Comparison of ENCODE assay signal across 8 mouse cellular contexts in genomic region chr11:88067586-88068410, GRCm38 (mm10). TPM values are rescaled to one million over a fixed set of nuclear protein-coding genes. Genes with fewer than 3 reads are reported as not detected.
DNase-seq lines count a peak whose midpoint lies in the region; ATAC-seq and TF ChIP-seq lines count a peak whose summit lies in the region.

Vezf1 (plus strand) TSS chr11:88068279.

- H3K9ac ChIP-seq in forebrain, embryonic 11.5 days (ENCODE audit: low read length): peak within 1 kb of the TSS; percentile 100
- peak within 1 kb of the TSS; percentile 98 for H3K9ac ChIP-seq in heart, embryonic 14.5 days (ENCODE audit: low read length)
- H3K9ac ChIP-seq in liver, embryonic 14.5 days (replicated peaks): peak within 1 kb of the TSS; percentile 94
- H3K9ac ChIP-seq in stomach, embryonic 14.5 days (replicated peaks; ENCODE audit: low read depth, low read length): peak within 1 kb of the TSS; percentile 92

- DNase-seq in CD8-positive naive resting alpha-beta T cell, adult 2 months (ENCODE audit: low read depth in 2 of 2, low spot score in 2 of 2): peak; percentile 61 to 65
- DNase-seq in c-Kit-positive CD71-positive TER-119-negative erythroid progenitor cells, embryonic 14.5 days (ENCODE audit: low read depth): peak; percentile 50
- DNase-seq in forebrain, embryonic 11.5 days (ENCODE audit: low spot score): peak; percentile 93
- DNase-seq in kidney, postnatal 10 days: peak; percentile 89
- no peak for DNase-seq in liver, embryonic 14.5 days (ENCODE audit: low read depth in 3 of 3, low spot score in 3 of 3)
- peak; percentile 91 for DNase-seq in neural tube, embryonic 10.5 days (ENCODE audit: extremely low spot score, low spot score)

- peak within 1 kb of the TSS; percentile 100 for H3K4me3 ChIP-seq in forebrain, embryonic 11.5 days (ENCODE audit: low read depth, low read length)
- peak within 1 kb of the TSS; percentile 78 to 97 for H3K4me3 ChIP-seq in heart, embryonic 14.5 days (ENCODE audit: control insufficient read depth in 1 of 2, insufficient read depth in 1 of 2, low read depth in 1 of 2, low read length in 2 of 2)
- H3K4me3 ChIP-seq in liver, embryonic 14.5 days (ENCODE audit: insufficient read depth in 1 of 2, low read depth in 2 of 2, low read length in 2 of 2): peak within 1 kb of the TSS; percentile 90 to 99
- H3K4me3 ChIP-seq in stomach, embryonic 14.5 days (ENCODE audit: low read depth, low read length): peak within 1 kb of the TSS; percentile 94

- peak within 1 kb of the TSS; percentile 98 for H3K27ac ChIP-seq in forebrain, embryonic 11.5 days (ENCODE audit: low read depth, low read length)
- H3K27ac ChIP-seq in heart, embryonic 14.5 days (replicated peaks in 1 of 2; ENCODE audit: control insufficient read depth in 1 of 2, insufficient read depth in 1 of 2, low read depth in 2 of 2, low read length in 2 of 2): peak within 1 kb of the TSS; percentile 91 to 98
- peak within 1 kb of the TSS; percentile 73 for H3K27ac ChIP-seq in liver, embryonic 14.5 days
- H3K27ac ChIP-seq in stomach, embryonic 14.5 days (ENCODE audit: low read length): peak within 1 kb of the TSS; percentile 98

- WGBS in forebrain, embryonic 11.5 days: 0% methylated on average over 26 of the region's 81 CpGs
- WGBS in heart, embryonic 14.5 days: under 1% methylated on average over 54 of the region's 81 CpGs
- WGBS in liver, embryonic 14.5 days (ENCODE audit: insufficient replicate concordance): 1% methylated on average over 35 of the region's 81 CpGs
- under 1% methylated on average over 29 of the region's 81 CpGs for WGBS in stomach, embryonic 14.5 days

- no peak for TF ChIP-seq EP300 in liver, embryonic 14.5 days (IDR thresholded peaks at IDR 0.05; ENCODE audit: low read depth)

- TF ChIP-seq CTCF in liver, embryonic 14.5 days (IDR thresholded peaks at IDR 0.05; ENCODE audit: low read depth): peak; percentile 25

- H3K4me2 ChIP-seq in forebrain, embryonic 11.5 days (ENCODE audit: low read depth, low read length, severe bottlenecking): peak within 1 kb of the TSS; percentile 74
- H3K4me2 ChIP-seq in heart, embryonic 14.5 days (ENCODE audit: low read length): peak within 1 kb of the TSS; percentile 94
- H3K4me2 ChIP-seq in liver, embryonic 14.5 days (ENCODE audit: low read depth): peak within 1 kb of the TSS; percentile 98
- H3K4me2 ChIP-seq in stomach, embryonic 14.5 days (replicated peaks; ENCODE audit: low read depth, low read length): peak within 1 kb of the TSS; percentile 78

- no peaks in the 10 kb centered on the region for H3K36me3 ChIP-seq in forebrain, embryonic 11.5 days (ENCODE audit: control insufficient read depth, insufficient read depth, low read length)
- H3K36me3 ChIP-seq in heart, embryonic 14.5 days (ENCODE audit: control insufficient read depth, insufficient read depth, low read length): no peaks in the 10 kb centered on the region
- H3K36me3 ChIP-seq in liver, embryonic 14.5 days (replicated peaks; ENCODE audit: control insufficient read depth, insufficient read depth, low read depth): no peaks in the 10 kb centered on the region; the same call in 1 of the 2 replicates
- H3K36me3 ChIP-seq in stomach, embryonic 14.5 days (ENCODE audit: control insufficient read depth, insufficient read depth, low read length): no peaks in the 10 kb centered on the region

- ATAC-seq in forebrain, embryonic 11.5 days (replicated peaks; ENCODE audit: low FRiP score): peak; percentile 86
- peak; percentile 80 for ATAC-seq in heart, embryonic 14.5 days (ENCODE audit: insufficient number of reproducible peaks, insufficient read depth, low FRiP score, low read depth)
- ATAC-seq in liver, embryonic 14.5 days (ENCODE audit: insufficient read depth): peak; percentile 86
- peak; percentile 86 for ATAC-seq in stomach, embryonic 14.5 days (ENCODE audit: insufficient number of reproducible peaks, insufficient read depth, low FRiP score, low read depth)

- no peaks in the 10 kb centered on the region for H3K9me3 ChIP-seq in forebrain, embryonic 11.5 days (ENCODE audit: control insufficient read depth, low read length)
- H3K9me3 ChIP-seq in heart, embryonic 14.5 days (ENCODE audit: control insufficient read depth, low read length): no peaks in the 10 kb centered on the region
- no peaks in the 10 kb centered on the region for H3K9me3 ChIP-seq in liver, embryonic 14.5 days (ENCODE audit: control insufficient read depth, low read length)
- H3K9me3 ChIP-seq in stomach, embryonic 14.5 days (ENCODE audit: control insufficient read depth, low read depth, low read length): no peaks in the 10 kb centered on the region

- H3K27me3 ChIP-seq in forebrain, embryonic 11.5 days (ENCODE audit: control insufficient read depth, insufficient read depth, low read length): no peaks in the 10 kb centered on the region
- no peaks in the 10 kb centered on the region for H3K27me3 ChIP-seq in heart, embryonic 14.5 days (ENCODE audit: control insufficient read depth, insufficient read depth, low read length)
- H3K27me3 ChIP-seq in liver, embryonic 14.5 days (ENCODE audit: control insufficient read depth, insufficient read depth, low read length): no peaks in the 10 kb centered on the region
- no peaks in the 10 kb centered on the region for H3K27me3 ChIP-seq in stomach, embryonic 14.5 days (ENCODE audit: control insufficient read depth, insufficient read depth, low read length)

- peaks cover 8% of the 10 kb centered on the region for H3K4me1 ChIP-seq in forebrain, embryonic 11.5 days (replicated peaks; ENCODE audit: control insufficient read depth, insufficient read depth, low read length)
- H3K4me1 ChIP-seq in heart, embryonic 14.5 days (ENCODE audit: control insufficient read depth in 2 of 2, insufficient read depth in 2 of 2, low read length in 2 of 2): peaks cover 0 to 22% of the 10 kb centered on the region in 2 experiments; a peak in 2 of 4 replicates
- peaks cover 15 to 17% of the 10 kb centered on the region in 2 experiments for H3K4me1 ChIP-seq in liver, embryonic 14.5 days (replicated peaks; ENCODE audit: control insufficient read depth in 2 of 2, insufficient read depth in 2 of 2, low read length in 1 of 2)
- peaks cover 25% of the 10 kb centered on the region for H3K4me1 ChIP-seq in stomach, embryonic 14.5 days (ENCODE audit: control insufficient read depth, insufficient read depth, low read length)

RNA-seq across cellular contexts. Expression of gene Vezf1, which starts in this region (rescaled TPM):
- polyA plus RNA-seq in forebrain, embryonic 11.5 days (2014; fragmentation: Nextera tagmentation; extraction: Ambion mirVana): 84.8 and 87.7 TPM in 2 replicates
- polyA plus RNA-seq in heart, embryonic 14.5 days (2014; fragmentation: Nextera tagmentation; extraction: Ambion mirVana): 23.9 and 26.2 TPM in 2 replicates
- 4.7 and 5.7 TPM in 2 replicates for polyA plus RNA-seq in liver, embryonic 14.5 days (2012; rRNA removed)
- polyA plus RNA-seq in liver, embryonic 14.5 days (2014; fragmentation: Nextera tagmentation; extraction: Ambion mirVana): 7.5 and 9.1 TPM in 2 replicates
- 46.5 and 50.8 TPM in 2 replicates for polyA plus RNA-seq in stomach, embryonic 14.5 days (2014; fragmentation: Nextera tagmentation; extraction: Ambion mirVana)

Comparison
In these comparisons a context has a peak if more than half of its experiments do, and no peak if none do; other contexts are left out.
1. DNase-seq: peak in CD8-positive naive resting alpha-beta T cell, adult 2 months (2 of 2), c-Kit-positive CD71-positive TER-119-negative erythroid progenitor cells, embryonic 14.5 days (single experiment), forebrain, embryonic 11.5 days (single experiment), kidney, postnatal 10 days (single experiment) and neural tube, embryonic 10.5 days (single experiment); none in liver, embryonic 14.5 days (0 of 3).
2. Peak in every context shown above with its lines, with median percentiles within 50 percentile points of each other: ATAC-seq, H3K27ac ChIP-seq, H3K4me2 ChIP-seq, H3K4me3 ChIP-seq and H3K9ac ChIP-seq.